Mouse (Mus musculus): ENCODE measurements at regions not wholly inside any gene's neighbourhood (a gene's known extent, or its start where the extent isn't known, plus 50 kb on each side); places are given as distances from the start of the nearest gene placed in this dataset.

DNA sequence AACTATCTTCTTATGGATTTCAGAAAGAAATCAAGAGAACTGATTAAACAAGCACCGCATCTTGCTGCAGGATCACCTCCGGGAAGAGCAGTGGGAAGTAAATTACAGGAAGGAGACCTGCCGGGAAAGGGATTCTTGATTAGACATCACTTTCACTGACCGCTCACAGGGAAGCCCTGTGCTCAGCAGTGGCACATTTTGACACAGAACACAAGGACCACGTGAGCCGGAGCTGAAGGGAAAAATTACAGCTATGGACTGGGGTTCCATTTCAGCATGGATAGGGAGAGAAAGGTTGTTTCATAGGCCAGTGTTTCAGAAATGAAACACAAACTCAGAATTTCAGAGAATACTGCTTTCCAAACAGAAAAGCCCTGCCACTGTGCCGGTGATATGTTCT lies 105.0 kb upstream of the Isl1 start:
- DNase-seq = no peak

DNA sequence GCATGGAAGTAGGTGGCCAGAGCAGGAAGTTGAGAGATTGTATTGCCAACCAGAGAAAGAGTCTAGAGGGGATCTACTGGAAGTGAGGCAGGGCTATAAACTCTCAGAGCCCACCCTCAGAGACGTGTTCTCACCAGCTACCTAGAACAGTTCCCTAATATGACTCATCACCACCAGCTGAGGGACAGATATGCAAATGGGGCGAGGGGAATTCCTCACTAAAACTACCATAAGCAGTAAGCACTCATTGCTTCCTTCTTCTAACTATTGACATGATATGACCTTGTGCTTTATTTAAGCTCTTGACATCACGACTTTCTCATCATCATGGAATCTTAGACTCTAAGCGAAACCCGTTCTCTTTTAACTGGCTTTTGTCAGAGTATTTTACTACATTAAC lies 101.2 kb upstream of the Isl1 start:
- DNase-seq = no peak
